Mouse (Mus musculus): ENCODE data around the gene Samd4b.
A peak's percentile ranks its signal among the peaks of the same experiment; 100 is the strongest.

Samd4b gene

DNA sequence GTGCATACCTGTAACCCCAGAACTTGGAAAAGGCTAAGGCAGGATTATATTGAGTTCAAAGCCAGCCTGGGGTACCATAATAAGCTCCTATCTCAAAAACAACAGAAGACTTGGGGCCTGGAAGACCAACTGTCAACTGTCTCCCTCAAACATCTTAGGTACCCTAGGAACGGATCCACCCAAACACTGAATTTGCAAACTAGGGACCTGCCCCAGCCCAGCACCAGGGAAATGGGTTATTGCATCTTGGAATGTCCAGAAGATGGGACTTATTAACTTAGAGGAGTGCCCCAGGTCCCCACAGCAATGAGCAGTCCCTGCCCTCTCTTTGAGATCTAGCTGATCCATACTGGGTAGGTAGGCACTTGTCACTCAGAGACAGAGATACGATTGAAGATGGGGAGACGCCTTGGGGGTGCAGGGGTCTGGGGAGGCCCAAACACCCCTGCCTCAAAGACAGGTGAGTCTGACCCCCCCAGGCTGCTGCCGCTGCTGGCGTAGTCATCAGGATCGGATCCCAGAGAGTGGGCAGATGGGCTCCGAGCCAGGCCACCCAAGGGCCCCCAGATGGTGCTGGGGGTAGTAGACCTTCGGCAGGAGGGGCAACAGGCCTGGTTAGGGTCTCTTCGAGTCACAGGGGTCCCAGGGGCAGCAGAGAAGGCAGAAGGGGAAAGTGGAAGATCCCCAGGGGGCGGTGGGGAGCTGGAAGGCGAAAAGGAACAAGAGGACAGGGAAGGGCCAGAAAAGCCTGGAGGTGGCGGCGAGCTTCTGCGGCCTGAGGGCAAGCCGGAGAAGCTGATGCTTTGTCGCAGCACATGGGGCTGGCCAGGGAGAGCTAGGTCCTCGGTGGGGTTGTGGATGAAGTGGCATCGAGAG is 220.5 kb downstream of the Samd4b start:
- DNase-seq (ENCODE audit: low spot score), result no peak

GRCm38 (mm10) chr7:28376011-28376771 is 221.8 kb downstream of the Samd4b start:
- DNase-seq (ENCODE audit: low spot score), result no peak

DNA sequence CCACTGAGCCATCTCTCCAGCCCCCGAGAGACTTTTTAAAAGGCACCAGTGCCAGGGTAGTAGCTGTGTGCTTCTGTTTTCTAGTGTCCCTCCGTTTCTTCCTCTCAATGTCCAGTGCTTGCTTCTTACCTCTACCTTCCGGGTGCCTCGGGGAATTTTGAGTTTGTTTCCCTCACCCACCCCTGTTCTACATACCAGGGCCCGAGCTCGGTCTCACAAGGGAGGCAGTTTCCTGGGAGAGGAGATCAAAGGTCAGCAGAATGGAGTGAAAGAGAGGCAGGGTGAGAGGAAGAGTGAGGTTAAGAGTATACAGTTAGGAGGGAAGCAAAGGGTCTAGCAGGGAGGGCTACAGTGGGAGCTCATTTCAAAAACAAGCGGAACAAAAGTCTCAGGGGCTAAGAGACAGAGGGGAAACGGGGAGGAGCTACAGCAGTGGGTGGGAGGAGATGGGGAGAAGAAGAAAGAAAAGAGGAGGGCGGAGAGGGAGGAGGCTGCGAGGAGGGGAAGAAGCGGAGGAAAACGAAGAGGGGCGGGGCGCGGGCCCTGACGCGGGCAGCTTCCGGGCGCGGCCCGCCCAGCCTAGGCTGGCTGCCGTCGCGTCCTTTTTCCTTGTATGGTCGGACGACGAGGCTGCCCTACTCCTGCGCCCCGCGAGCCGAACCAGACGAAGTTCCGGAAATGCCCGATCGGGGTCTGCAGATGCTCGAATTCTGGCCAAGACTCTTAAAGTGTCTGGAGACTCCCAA is 222.6 kb downstream of the Samd4b start:
- no peak for DNase-seq (ENCODE audit: low spot score)

DNA sequence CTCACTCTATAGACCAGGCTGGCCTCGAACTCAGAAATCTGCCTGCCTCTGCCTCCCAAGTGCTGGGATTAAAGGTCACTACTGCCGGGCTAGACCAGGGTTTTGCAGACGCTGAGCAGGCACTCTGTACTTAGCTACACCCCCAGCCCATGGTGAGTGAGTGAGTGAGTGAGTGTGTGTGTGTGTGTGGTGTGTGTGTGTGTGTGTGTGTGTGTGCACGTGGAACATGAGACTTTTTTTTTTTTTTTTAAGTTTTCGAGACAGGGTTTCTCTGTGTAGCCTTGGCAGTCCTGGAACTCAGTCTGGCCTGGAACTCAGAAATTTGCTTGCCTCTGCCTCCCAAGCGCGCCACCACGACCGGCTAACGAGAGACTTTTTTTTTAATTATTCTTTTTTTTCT is 223.3 kb downstream of the Samd4b start:
- DNase-seq (ENCODE audit: low spot score), result no peak

- DNase-seq (ENCODE audit: low spot score), result no peak
Measured at GRCm38 (mm10) chr7:28373891-28374495, 224.0 kb downstream of the Samd4b start.

DNA sequence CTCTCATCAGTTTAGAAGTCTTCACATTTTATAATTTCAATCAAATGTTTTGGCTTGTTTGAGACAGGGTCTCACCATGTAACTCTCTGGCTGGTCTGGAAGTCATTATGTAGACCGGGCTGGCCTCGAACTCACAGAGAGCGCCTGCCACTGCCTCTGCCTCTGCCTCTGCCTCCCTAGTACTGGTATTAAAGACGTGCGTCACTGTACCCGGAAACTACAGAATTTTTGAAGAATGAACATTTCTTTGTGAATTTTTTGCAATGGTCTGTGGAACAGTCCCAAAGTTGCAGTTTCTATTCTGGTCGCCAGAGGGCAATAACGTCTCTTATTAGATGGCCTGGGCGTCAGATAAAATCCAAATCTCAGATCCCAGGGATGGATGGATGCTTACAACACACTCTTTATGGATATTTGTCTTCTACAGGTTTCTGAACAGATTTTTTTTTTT is 224.8 kb downstream of the Samd4b start:
- DNase-seq (ENCODE audit: low spot score), result no peak

GRCm38 (mm10) chr7:28372251-28373108 is 225.5 kb downstream of the Samd4b start, which contains the start of gene Plekhg2:
Gene Plekhg2, minus strand, starts transcription at chr7:28372599.
- DNase-seq (ENCODE audit: low spot score), result peak; percentile 95

GRCm38 (mm10) chr7:28371514-28371989 is 226.4 kb downstream of the Samd4b start:
- no peak for DNase-seq (ENCODE audit: low spot score)

- no peak for DNase-seq (ENCODE audit: low spot score)
Measured at GRCm38 (mm10) chr7:28370977-28371513, 226.9 kb downstream of the Samd4b start.

DNA sequence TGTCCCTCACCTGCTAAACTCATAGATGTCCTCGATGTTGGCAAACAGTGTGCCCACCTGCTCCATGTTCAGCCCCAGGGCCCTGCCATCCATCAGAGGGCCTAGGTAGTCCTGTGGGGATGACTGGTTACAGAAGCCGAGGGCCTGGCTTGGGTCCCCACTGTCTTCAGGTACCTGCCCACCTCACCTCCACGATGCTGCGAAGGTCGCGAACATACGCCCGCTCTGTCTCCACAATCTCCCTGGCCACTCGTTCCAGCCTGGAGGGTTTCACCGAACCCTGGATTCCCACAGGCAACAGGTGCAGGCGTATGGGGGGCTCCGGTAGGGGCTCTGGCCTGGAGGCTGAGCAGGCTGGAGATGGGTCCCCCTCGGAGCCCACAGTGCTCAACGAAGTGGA is 227.9 kb downstream of the Samd4b start:
- no peak for DNase-seq (ENCODE audit: low spot score)

GRCm38 (mm10) chr7:28368276-28368920 is 229.5 kb downstream of the Samd4b start:
- DNase-seq (ENCODE audit: low spot score), result no peak

GRCm38 (mm10) chr7:28367663-28368275 is 230.2 kb downstream of the Samd4b start:
- no peak for DNase-seq (ENCODE audit: low spot score)

DNA sequence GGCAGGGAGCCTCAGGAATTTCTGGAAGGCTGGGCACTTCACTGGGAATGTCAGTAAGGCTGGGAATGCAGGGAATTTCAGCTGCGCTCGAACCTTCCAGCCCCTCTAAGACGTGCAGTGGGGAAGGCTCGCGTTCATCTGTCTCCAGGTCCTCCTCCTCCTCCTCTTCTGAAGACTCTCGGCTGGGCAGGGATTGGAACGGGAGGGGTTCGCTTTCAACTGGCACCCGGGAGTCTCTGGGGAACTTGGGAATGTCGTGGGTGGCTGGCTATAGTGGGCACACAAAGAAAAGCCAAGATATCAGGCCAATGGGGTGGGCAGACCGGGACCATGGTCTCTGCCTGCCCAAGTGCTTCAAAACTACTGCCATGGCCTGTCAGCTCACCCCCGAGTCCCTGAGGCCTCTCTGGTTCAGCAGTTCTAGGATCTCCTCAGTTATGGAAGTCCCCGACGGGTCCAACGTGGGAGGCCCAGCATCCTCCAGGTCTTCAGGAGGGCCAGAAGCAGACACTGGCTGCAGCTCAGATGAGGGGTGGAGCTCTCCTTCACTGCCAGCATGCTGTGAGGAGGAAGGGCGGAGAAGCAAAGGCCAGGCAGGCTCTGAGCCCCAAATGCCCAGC is 235.4 kb downstream of the Samd4b start:
- DNase-seq (ENCODE audit: low spot score), result no peak

DNA sequence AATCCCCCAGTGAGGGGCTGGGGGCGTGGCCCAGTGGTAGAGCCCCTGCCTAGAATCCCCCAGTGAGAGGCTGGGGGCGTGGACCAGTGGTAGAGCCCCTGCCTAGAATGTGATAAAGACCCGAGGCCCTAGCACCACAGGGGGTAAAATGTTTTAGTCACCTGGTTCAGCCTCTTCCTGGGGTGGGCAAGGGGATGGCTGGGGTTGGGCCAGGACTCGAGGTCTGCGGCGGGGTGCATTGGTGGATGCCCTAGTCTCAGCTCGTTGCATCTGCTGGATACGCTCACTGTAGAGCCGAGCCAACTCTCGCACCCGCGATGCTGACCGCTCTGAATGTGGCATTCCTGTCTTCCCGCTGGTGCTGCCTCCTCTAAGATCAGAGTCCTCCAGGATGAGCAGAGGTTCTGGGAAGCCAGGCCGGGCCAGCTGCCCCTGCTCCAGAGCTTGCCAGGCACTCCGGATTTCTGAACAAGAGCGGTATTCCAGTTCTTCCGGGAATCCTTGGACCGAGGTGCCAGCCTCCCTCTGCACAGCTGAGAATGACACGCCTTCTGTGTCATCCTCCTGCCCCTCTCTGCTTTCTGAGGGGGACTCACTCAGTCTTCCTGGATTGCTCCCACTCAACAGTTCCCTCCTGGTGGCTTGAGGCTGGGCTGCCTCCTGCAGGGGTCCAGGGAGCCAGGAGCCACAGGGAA is 236.2 kb downstream of the Samd4b start:
- no peak for DNase-seq (ENCODE audit: low spot score)

GRCm38 (mm10) chr7:28360291-28360690 is 237.7 kb downstream of the Samd4b start:
- no peak for DNase-seq (ENCODE audit: low spot score)

- no peak for DNase-seq (ENCODE audit: low spot score)
Measured at GRCm38 (mm10) chr7:28359854-28360253, 238.1 kb downstream of the Samd4b start.

DNA sequence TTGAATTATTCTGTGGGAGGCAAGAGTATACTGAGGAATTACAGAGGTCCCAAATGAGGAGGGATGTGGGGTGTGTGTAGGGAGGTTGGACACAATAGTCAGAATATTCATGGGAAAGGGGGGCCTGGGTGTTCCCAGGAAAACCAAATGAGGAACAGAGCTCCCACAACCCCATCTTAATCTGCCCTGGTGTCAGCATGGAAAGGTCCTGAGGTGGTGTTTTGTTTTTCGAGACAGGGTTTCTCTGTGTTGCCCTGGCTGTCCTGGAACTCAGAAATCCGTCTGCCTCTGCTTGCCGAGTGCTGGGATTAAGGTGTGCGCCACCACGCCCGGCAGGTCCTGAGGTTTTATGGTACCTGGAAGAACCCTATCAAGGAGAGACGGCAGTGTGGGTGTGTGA is 239.5 kb downstream of the Samd4b start:
- no peak for DNase-seq (ENCODE audit: low spot score)

DNA sequence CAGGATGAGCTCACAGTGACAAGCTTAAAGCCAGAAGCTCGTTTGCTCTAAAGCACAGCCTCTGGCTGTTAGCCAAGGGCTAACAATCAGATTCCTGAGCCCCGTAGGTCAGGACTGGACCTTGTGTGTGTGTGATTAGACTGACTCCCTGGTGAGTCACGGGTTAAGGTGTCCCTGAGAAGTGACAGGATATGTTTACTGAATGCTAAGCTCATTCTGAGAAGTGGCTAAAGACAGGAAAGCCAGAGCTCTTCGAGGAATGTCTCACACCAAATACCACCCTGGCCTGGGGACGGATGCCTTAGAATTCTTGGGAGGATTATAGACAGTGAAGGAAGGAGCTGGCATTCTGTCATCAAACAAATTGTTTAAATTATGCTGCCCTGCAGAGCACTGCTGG is 240.0 kb downstream of the Samd4b start:
- no peak for DNase-seq (ENCODE audit: low spot score)

All from urinary bladder, postnatal 10 days (tissue).